Mouse (Mus musculus): ENCODE measurements around the gene Tial1.

The Tial1 gene

GRCm38 (mm10) chr7:128461285-128462215, at the start of gene Tial1:
Gene Tial1 (minus strand): TSS chr7:128461717.
- DNase-seq: peak; percentile 95

GRCm38 (mm10) chr7:128504091-128504490, 42.6 kb upstream of the Tial1 start:
- DNase-seq: no peak

- no peak for DNase-seq
Measured at GRCm38 (mm10) chr7:128499801-128500200, 38.3 kb upstream of the Tial1 start.

GRCm38 (mm10) chr7:128494546-128494945, 33.0 kb upstream of the Tial1 start:
- no peak for DNase-seq

GRCm38 (mm10) chr7:128488986-128489385, 27.5 kb upstream of the Tial1 start:
- DNase-seq: no peak

GRCm38 (mm10) chr7:128474322-128474721, 12.8 kb upstream of the Tial1 start:
- peak; percentile 21 for DNase-seq

- DNase-seq: no peak
Measured at GRCm38 (mm10) chr7:128462406-128462805, 889 bp upstream of the Tial1 start.

GRCm38 (mm10) chr7:128460865-128461228, 670 bp downstream of the Tial1 start:
- DNase-seq: peak; percentile 59

GRCm38 (mm10) chr7:128460131-128460864, 1.2 kb downstream of the Tial1 start:
- peak; percentile 66 for DNase-seq

- no peak for DNase-seq
Measured at GRCm38 (mm10) chr7:128459791-128460130, 1.8 kb downstream of the Tial1 start.

- DNase-seq: no peak
Measured at GRCm38 (mm10) chr7:128458011-128458410, 3.5 kb downstream of the Tial1 start.

GRCm38 (mm10) chr7:128452731-128453130, 8.8 kb downstream of the Tial1 start:
- no peak for DNase-seq

GRCm38 (mm10) chr7:128440584-128440983, 20.9 kb downstream of the Tial1 start:
- DNase-seq: no peak

- no peak for DNase-seq
Measured at GRCm38 (mm10) chr7:128439251-128439650, 22.3 kb downstream of the Tial1 start.

- no peak for DNase-seq
Measured at GRCm38 (mm10) chr7:128438131-128438530, 23.4 kb downstream of the Tial1 start.

- peak; percentile 36 for DNase-seq
Measured at GRCm38 (mm10) chr7:128433213-128433612, 28.3 kb downstream of the Tial1 start.

- DNase-seq: no peak
Measured at GRCm38 (mm10) chr7:128432574-128432973, 28.9 kb downstream of the Tial1 start.

- no peak for DNase-seq
Measured at GRCm38 (mm10) chr7:128422491-128422890, 39.0 kb downstream of the Tial1 start.

GRCm38 (mm10) chr7:128421701-128422100, 39.8 kb downstream of the Tial1 start:
- DNase-seq: no peak

GRCm38 (mm10) chr7:128419690-128420089, 41.8 kb downstream of the Tial1 start:
- DNase-seq: no peak

GRCm38 (mm10) chr7:128417930-128418779, 43.4 kb downstream of the Tial1 start, which contains the start of gene Rgs10:
Gene Rgs10 (minus strand): TSS chr7:128418758.
- DNase-seq: peak; percentile 80

- peak; percentile 46 for DNase-seq
Measured at GRCm38 (mm10) chr7:128417226-128417929, 44.1 kb downstream of the Tial1 start.
